Mouse (Mus musculus) neutrophil, adult 5-6 weeks (primary cell): ENCODE measurements around the gene Ciart. TPM values are rescaled to one million over a fixed set of nuclear protein-coding genes. Genes with fewer than 3 reads are reported as not detected.
A peak's percentile ranks its signal among the peaks of the same experiment; 100 is the strongest.
"Not testable (repeated sequence)": the region's sequence is repeated elsewhere in the genome, so short reads cannot be mapped to it uniquely, and the experiment has no call there.

Source experiments
- ATAC-seq: fragments of 151-379, 151-347 bp; 2 replicates; pipeline ENCODE4 v1.8.0; 2017; ENCODE audit warnings: mild to moderate bottlenecking, moderate TSS enrichment; ENCODE audit not compliant: insufficient number of reproducible peaks, poor library complexity, low FRiP score, severe bottlenecking; ENCODE audit errors: extremely low read depth
- total RNA-seq: library from RNA; stranded (forward); fragments of 200-1000 nt; gene quantifications from 2 replicates; pipeline ENCODE4 v1.2.3, GENCODE M21; 2017

The Ciart gene
- total RNA-seq, 1 experiment from 2014 or later = 0.81 TPM

GRCm38 (mm10) chr3:95903753-95904502 lies 21.9 kb upstream of the Ciart start:
- no peak for ATAC-seq

GRCm38 (mm10) chr3:95902643-95903042 lies 20.6 kb upstream of the Ciart start:
- ATAC-seq = no peak

- no peak for ATAC-seq
Measured at GRCm38 (mm10) chr3:95902373-95902625, 20.2 kb upstream of the Ciart start.

- no peak for ATAC-seq
Measured at GRCm38 (mm10) chr3:95901616-95902372, 19.7 kb upstream of the Ciart start.

GRCm38 (mm10) chr3:95899800-95900524 lies 17.9 kb upstream of the Ciart start:
- no peak for ATAC-seq

GRCm38 (mm10) chr3:95895501-95895900 lies 13.4 kb upstream of the Ciart start:
- not testable (repeated sequence) for ATAC-seq

GRCm38 (mm10) chr3:95894317-95895160 lies 12.5 kb upstream of the Ciart start:
- no peak for ATAC-seq

- peak; percentile 96 for ATAC-seq
Measured at GRCm38 (mm10) chr3:95893606-95894316, 11.7 kb upstream of the Ciart start, which contains the start of gene Aph1a. Gene Aph1a (plus strand): TSS chr3:95893969.

- no peak for ATAC-seq
Measured at GRCm38 (mm10) chr3:95893126-95893525, 11.1 kb upstream of the Ciart start.

GRCm38 (mm10) chr3:95892066-95893052 lies 10.3 kb upstream of the Ciart start:
- ATAC-seq = no peak

- peak; percentile 52 for ATAC-seq
Measured at GRCm38 (mm10) chr3:95891211-95892065, 9.4 kb upstream of the Ciart start, which contains the start of gene BC028528. Gene BC028528 (minus strand): TSS chr3:95892005.

GRCm38 (mm10) chr3:95889664-95890063 lies 7.6 kb upstream of the Ciart start:
- no peak for ATAC-seq

- ATAC-seq = no peak
Measured at GRCm38 (mm10) chr3:95887596-95887995, 5.5 kb upstream of the Ciart start.

GRCm38 (mm10) chr3:95884400-95884799 lies 2.3 kb upstream of the Ciart start:
- ATAC-seq = no peak

GRCm38 (mm10) chr3:95882816-95883425 lies 870 bp upstream of the Ciart start:
- no peak for ATAC-seq

GRCm38 (mm10) chr3:95879063-95879462 lies 3.0 kb downstream of the Ciart start:
- no peak for ATAC-seq
